Mouse (Mus musculus) bone marrow, adult 2 months (tissue): Measurements from ENCODE around the gene Anapc15-ps.

Experiments
- CTCF ChIP-seq: fragments of 200-500 bp; IDR thresholded peaks from 2 replicates; pipeline ENCODE4 v1.5.1; 2011; ENCODE audit warnings: low read length, control low read depth; ENCODE audit not compliant: control insufficient read depth, insufficient read depth
- POLR2A ChIP-seq: fragments of 200-500 bp; IDR thresholded peaks from 2 replicates; pipeline ENCODE4 v1.6.1; 2011; ENCODE audit warnings: low read depth, mild to moderate bottlenecking, control low read depth, low read length, borderline replicate concordance; ENCODE audit not compliant: control insufficient read depth

DNA sequence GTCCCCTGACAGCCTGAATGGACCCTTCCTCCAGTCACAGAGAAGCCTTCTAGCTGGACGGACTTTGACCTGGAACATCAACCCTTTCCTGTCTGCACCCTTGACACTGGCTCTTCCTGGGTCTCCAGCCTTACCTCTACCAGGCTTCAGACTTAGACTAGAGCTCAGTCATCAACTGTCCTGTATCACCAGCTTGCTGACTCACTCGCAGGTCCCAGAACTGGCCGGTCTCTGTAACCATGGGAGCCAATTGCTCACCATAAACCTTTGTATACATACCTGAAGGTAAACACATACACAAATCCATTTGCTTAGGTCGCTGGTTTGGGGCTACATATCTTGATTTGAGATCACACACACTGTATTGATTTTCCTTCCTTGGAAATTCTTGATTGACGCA is 33.8 kb downstream of the Anapc15-ps start:
- no peak for TF ChIP-seq CTCF
- TF ChIP-seq POLR2A, result no peak
